Mouse (Mus musculus): ENCODE data around the gene Frmd5. TPM values are rescaled to one million over a fixed set of nuclear protein-coding genes. Genes with fewer than 3 reads are reported as not detected.
A peak's percentile ranks its signal among the peaks of the same experiment; 100 is the strongest.
"Not testable (repeated sequence)": the region's sequence is repeated elsewhere in the genome, so short reads cannot be mapped to it uniquely, and the experiment has no call there.

Frmd5 gene
- polyA plus RNA-seq, 1 experiment from 2014 or later: 3.1 TPM

GRCm38 (mm10) chr2:121810876-121811275 is 4.0 kb upstream of the Frmd5 start:
- H3K9ac ChIP-seq; H3K4me3 ChIP-seq; H3K36me3 ChIP-seq; H3K9me3 ChIP-seq; ATAC-seq (ENCODE audit: insufficient number of reproducible peaks, insufficient read depth, low FRiP score, low TSS enrichment, low read depth); H3K4me2 ChIP-seq; H3K27ac ChIP-seq: not testable (repeated sequence)
- 85% methylated on average over 6 of the region's 6 CpGs for WGBS
- Histone ChIP-seq H3K27me3 (peaks cover 36% of the 10 kb centered on the region), H3K4me1 (peaks cover 11% of the 10 kb centered on the region)

- Histone ChIP-seq H3K27ac (no peak overlapping the region), H3K9me3 (no peaks in the 10 kb centered on the region), H3K4me1 (peaks cover 16% of the 10 kb centered on the region), H3K36me3 (no peaks in the 10 kb centered on the region), H3K4me2 (no peak overlapping the region), H3K9ac (no peak overlapping the region), H3K27me3 (peaks cover 39% of the 10 kb centered on the region), H3K4me3 (no peak overlapping the region)
- no peak for ATAC-seq (ENCODE audit: insufficient number of reproducible peaks, insufficient read depth, low FRiP score, low TSS enrichment, low read depth)
- 88% methylated on average over 3 of the region's 3 CpGs for WGBS
Measured at GRCm38 (mm10) chr2:121809126-121809525, 2.2 kb upstream of the Frmd5 start.

- peaks cover 49% of the 10 kb centered on the region for H3K27me3 ChIP-seq
- H3K4me3 ChIP-seq: peak overlapping the region; percentile 71
- H3K36me3 ChIP-seq: no peaks in the 10 kb centered on the region
- H3K4me1 ChIP-seq: peaks cover 16% of the 10 kb centered on the region
- H3K27ac ChIP-seq: peak overlapping the region; percentile 51; the same call in 1 of the 2 replicates
- WGBS: under 1% methylated on average over 83 of the region's 90 CpGs
- H3K9ac ChIP-seq: peak overlapping the region; percentile 66
- no peaks in the 10 kb centered on the region for H3K9me3 ChIP-seq
- peak; percentile 88 for ATAC-seq (ENCODE audit: insufficient number of reproducible peaks, insufficient read depth, low FRiP score, low TSS enrichment, low read depth)
- peak overlapping the region; percentile 91 for H3K4me2 ChIP-seq
Measured at GRCm38 (mm10) chr2:121806171-121806943, 530 bp downstream of the Frmd5 start.

GRCm38 (mm10) chr2:121799051-121799450 is 7.8 kb downstream of the Frmd5 start:
- Histone ChIP-seq H3K27me3 (peaks cover 10% of the 10 kb centered on the region), H3K27ac (no peak overlapping the region), H3K36me3 (no peaks in the 10 kb centered on the region), H3K9ac (no peak overlapping the region), H3K4me1 (no peaks in the 10 kb centered on the region), H3K9me3 (peaks cover 3% of the 10 kb centered on the region; the same call in 1 of the 2 replicates), H3K4me2 (no peak overlapping the region), H3K4me3 (no peak overlapping the region)
- ATAC-seq (ENCODE audit: insufficient number of reproducible peaks, insufficient read depth, low FRiP score, low TSS enrichment, low read depth): no peak
- 85% methylated on average over 7 of the region's 7 CpGs for WGBS

GRCm38 (mm10) chr2:121795995-121796394 is 10.9 kb downstream of the Frmd5 start:
- WGBS: 90% methylated on average over 6 of the region's 6 CpGs
- Histone ChIP-seq H3K4me1 (no peaks in the 10 kb centered on the region), H3K27ac (no peak overlapping the region), H3K9ac (no peak overlapping the region), H3K27me3 (no peaks in the 10 kb centered on the region), H3K36me3 (no peaks in the 10 kb centered on the region), H3K4me2 (no peak overlapping the region), H3K4me3 (no peak overlapping the region), H3K9me3 (peaks cover 3% of the 10 kb centered on the region; the same call in 1 of the 2 replicates)
- no peak for ATAC-seq (ENCODE audit: insufficient number of reproducible peaks, insufficient read depth, low FRiP score, low TSS enrichment, low read depth)

GRCm38 (mm10) chr2:121789777-121790176 is 17.1 kb downstream of the Frmd5 start:
- Histone ChIP-seq H3K4me3 (no peak overlapping the region), H3K4me2 (no peak overlapping the region), H3K27ac (no peak overlapping the region), H3K4me1 (peaks cover 13% of the 10 kb centered on the region), H3K36me3 (no peaks in the 10 kb centered on the region), H3K27me3 (no peaks in the 10 kb centered on the region), H3K9ac (no peak overlapping the region), H3K9me3 (peaks cover 3% of the 10 kb centered on the region; the same call in 1 of the 2 replicates)
- no peak for ATAC-seq (ENCODE audit: insufficient number of reproducible peaks, insufficient read depth, low FRiP score, low TSS enrichment, low read depth)

- H3K4me1 ChIP-seq: peaks cover 13% of the 10 kb centered on the region
- no peaks in the 10 kb centered on the region for H3K27me3 ChIP-seq
- H3K9me3 ChIP-seq: no peaks in the 10 kb centered on the region
- no peak overlapping the region for H3K4me3 ChIP-seq
- H3K36me3 ChIP-seq: no peaks in the 10 kb centered on the region
- H3K4me2 ChIP-seq: no peak overlapping the region
- no peak overlapping the region for H3K9ac ChIP-seq
- no peak overlapping the region for H3K27ac ChIP-seq
- no peak for ATAC-seq (ENCODE audit: insufficient number of reproducible peaks, insufficient read depth, low FRiP score, low TSS enrichment, low read depth)
- WGBS: 73% methylated on average over 2 of the region's 2 CpGs
Measured at GRCm38 (mm10) chr2:121788415-121788814, 18.5 kb downstream of the Frmd5 start.

- 0 out of 2 replicates have a peak, but pooled peaks have one; percentile 43 for ATAC-seq (ENCODE audit: insufficient number of reproducible peaks, insufficient read depth, low FRiP score, low TSS enrichment, low read depth)
- Histone ChIP-seq H3K9me3 (no peaks in the 10 kb centered on the region), H3K4me1 (peaks cover 13% of the 10 kb centered on the region), H3K4me2 (peak overlapping the region; percentile 44), H3K4me3 (peak overlapping the region; percentile 5; the same call in 1 of the 2 replicates), H3K27me3 (no peaks in the 10 kb centered on the region), H3K27ac (no peak overlapping the region), H3K36me3 (no peaks in the 10 kb centered on the region), H3K9ac (no peak overlapping the region)
- 41% methylated on average over 13 of the region's 13 CpGs for WGBS
Measured at GRCm38 (mm10) chr2:121787767-121788166, 19.1 kb downstream of the Frmd5 start.

- H3K36me3 ChIP-seq: no peaks in the 10 kb centered on the region
- no peak overlapping the region for H3K9ac ChIP-seq
- peak overlapping the region; percentile 39; the same call in 1 of the 2 replicates for H3K27ac ChIP-seq
- peak overlapping the region; percentile 44 for H3K4me2 ChIP-seq
- peak overlapping the region; percentile 5; the same call in 1 of the 2 replicates for H3K4me3 ChIP-seq
- H3K9me3 ChIP-seq: no peaks in the 10 kb centered on the region
- H3K27me3 ChIP-seq: no peaks in the 10 kb centered on the region
- 10% methylated on average over 7 of the region's 7 CpGs for WGBS
- peaks cover 13% of the 10 kb centered on the region for H3K4me1 ChIP-seq
- ATAC-seq (ENCODE audit: insufficient number of reproducible peaks, insufficient read depth, low FRiP score, low TSS enrichment, low read depth): no peak
Measured at GRCm38 (mm10) chr2:121787271-121787670, 19.6 kb downstream of the Frmd5 start.

- 77% methylated on average over 7 of the region's 7 CpGs for WGBS
- Histone ChIP-seq H3K36me3 (no peaks in the 10 kb centered on the region), H3K4me1 (no peaks in the 10 kb centered on the region), H3K4me3 (no peak overlapping the region), H3K9ac (no peak overlapping the region), H3K27ac (no peak overlapping the region), H3K9me3 (no peaks in the 10 kb centered on the region), H3K27me3 (no peaks in the 10 kb centered on the region), H3K4me2 (no peak overlapping the region)
- ATAC-seq (ENCODE audit: insufficient number of reproducible peaks, insufficient read depth, low FRiP score, low TSS enrichment, low read depth): no peak
Measured at GRCm38 (mm10) chr2:121776219-121776618, 30.7 kb downstream of the Frmd5 start.

GRCm38 (mm10) chr2:121764851-121765250 is 42.0 kb downstream of the Frmd5 start:
- H3K4me2 ChIP-seq: no peak overlapping the region
- no peak overlapping the region for H3K9ac ChIP-seq
- WGBS: 64% methylated on average over 5 of the region's 5 CpGs
- no peak for ATAC-seq (ENCODE audit: insufficient number of reproducible peaks, insufficient read depth, low FRiP score, low TSS enrichment, low read depth)
- no peaks in the 10 kb centered on the region for H3K4me1 ChIP-seq
- H3K27me3 ChIP-seq: no peaks in the 10 kb centered on the region
- no peak overlapping the region for H3K4me3 ChIP-seq
- H3K27ac ChIP-seq: no peak overlapping the region
- no peaks in the 10 kb centered on the region for H3K36me3 ChIP-seq
- no peaks in the 10 kb centered on the region for H3K9me3 ChIP-seq

- no peak for ATAC-seq (ENCODE audit: insufficient number of reproducible peaks, insufficient read depth, low FRiP score, low TSS enrichment, low read depth)
- 92% methylated on average over 5 of the region's 5 CpGs for WGBS
- H3K9ac ChIP-seq: no peak overlapping the region
- no peak overlapping the region for H3K27ac ChIP-seq
- H3K4me1 ChIP-seq: no peaks in the 10 kb centered on the region
- H3K27me3 ChIP-seq: no peaks in the 10 kb centered on the region
- H3K4me3 ChIP-seq: no peak overlapping the region
- no peaks in the 10 kb centered on the region for H3K9me3 ChIP-seq
- H3K4me2 ChIP-seq: no peak overlapping the region
- H3K36me3 ChIP-seq: no peaks in the 10 kb centered on the region
Measured at GRCm38 (mm10) chr2:121761861-121762260, 45.0 kb downstream of the Frmd5 start.
